Mouse (Mus musculus) thymus, postnatal 25 days (tissue): Measurements from ENCODE around the gene Cstf2.

Source experiments
- DNase-seq: peaks from one replicate; pipeline ENCODE4 v3.0.0; 2022

Gene Cstf2

GRCm38 (mm10) chrX:134058987-134059712 is at the start of gene Cstf2:
Gene Cstf2, plus strand, starts transcription at chrX:134059187.
- DNase-seq: peak; percentile 96

DNA sequence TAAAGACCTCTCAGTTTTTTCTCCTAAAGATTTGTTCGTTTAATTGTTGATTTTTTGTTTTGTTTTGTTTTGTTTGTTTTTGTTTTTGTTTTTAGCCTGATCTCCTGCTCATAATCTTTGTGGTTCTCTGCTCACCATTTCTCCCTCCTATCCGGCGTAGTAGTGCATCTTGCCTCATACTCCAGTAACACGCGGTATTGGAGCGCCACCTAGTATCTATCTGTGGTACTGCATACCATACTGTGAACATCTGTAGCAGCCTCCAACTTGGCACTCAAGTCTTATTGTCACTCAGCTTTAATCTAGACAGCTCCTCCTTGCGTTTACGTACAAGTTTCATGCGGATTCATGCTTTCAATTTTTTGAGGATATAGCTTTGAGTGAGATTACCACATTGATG is 40.0 kb upstream of the Cstf2 start:
- DNase-seq: peak; percentile 56

GRCm38 (mm10) chrX:134020664-134021063 is 38.3 kb upstream of the Cstf2 start:
- no peak for DNase-seq

- no peak for DNase-seq
Measured at GRCm38 (mm10) chrX:134048994-134049393, 10.0 kb upstream of the Cstf2 start.

DNA sequence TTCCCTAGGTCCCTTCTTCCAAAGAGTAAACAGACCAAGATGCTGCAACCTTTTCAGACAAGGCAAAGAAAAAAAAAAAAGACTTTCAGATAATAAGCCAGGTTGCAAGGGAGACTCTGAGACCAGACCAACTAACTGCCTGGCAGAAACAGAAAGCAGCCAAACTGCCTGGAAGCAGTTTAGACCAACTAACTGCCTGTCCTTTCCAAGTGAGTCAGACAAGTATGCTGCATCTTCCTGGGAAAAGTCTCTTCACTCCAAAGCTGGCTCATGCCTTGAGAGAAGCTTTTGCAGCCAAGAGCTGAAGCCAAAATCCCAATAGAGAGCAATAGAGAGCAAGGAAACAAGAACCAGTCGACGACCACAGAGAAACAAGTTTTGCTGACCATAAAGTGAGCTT is 2.1 kb upstream of the Cstf2 start:
- no peak for DNase-seq

DNA sequence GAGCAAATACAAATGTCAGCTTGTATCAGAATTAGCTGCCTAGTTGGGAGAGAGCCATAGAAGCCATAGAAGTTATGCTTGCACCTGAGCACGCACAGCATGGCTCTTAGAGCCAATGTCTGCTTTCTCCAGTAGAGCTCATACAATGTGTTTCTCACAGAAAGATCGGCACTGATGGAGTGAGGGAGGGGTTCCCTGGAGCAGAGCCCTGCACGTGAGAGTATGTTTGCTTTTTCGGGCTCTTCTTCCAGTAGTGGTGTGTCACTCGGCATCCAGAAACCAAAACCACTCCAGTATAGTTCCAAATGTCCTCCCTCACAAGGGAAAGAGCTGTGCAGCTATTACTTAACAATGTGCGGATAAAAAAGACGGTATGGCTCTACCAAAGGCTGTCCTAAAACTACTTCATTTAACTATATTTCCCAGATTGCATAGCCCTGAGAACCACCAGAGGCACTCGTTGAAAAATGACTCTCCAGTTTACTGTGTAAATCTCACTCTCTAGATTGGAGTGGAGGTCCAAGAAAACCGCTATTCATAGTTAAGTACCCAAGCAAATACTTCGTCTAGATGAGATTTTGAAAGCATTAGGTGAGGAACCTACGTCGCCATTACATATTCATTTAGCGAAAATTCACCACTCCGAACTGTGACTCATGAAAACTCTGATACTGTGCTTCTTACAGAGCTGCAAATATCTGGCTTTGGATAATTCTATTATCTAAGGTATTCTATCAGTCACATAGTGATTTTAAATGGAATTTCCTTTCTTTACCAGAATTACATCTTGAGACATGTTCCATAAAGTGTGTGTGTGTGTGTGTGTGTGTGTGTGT is 729 bp upstream of the Cstf2 start:
- no peak for DNase-seq

DNA sequence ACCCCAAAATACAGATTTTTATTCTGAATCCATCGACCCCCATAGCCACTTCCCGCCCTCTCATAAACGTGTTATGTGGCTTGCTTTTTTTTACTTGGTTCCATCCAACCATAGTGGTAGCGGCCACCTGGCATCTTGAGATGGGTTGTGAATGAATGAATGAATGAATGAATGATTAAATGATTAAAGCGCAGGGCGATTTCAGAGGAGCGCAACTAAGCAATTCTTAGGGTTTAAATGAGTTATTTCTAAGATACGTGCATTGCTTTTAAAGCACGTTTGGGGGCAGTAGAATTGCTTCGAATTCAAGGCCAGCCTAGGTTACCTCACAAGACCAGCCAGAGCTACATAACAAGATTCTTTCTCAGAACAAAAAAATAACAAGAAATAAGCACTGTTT is 777 bp downstream of the Cstf2 start:
- DNase-seq: peak; percentile 24

- no peak for DNase-seq
Measured at GRCm38 (mm10) chrX:134085453-134085852, 26.5 kb downstream of the Cstf2 start.

GRCm38 (mm10) chrX:134102641-134103040 is 43.7 kb downstream of the Cstf2 start:
- DNase-seq: no peak

DNA sequence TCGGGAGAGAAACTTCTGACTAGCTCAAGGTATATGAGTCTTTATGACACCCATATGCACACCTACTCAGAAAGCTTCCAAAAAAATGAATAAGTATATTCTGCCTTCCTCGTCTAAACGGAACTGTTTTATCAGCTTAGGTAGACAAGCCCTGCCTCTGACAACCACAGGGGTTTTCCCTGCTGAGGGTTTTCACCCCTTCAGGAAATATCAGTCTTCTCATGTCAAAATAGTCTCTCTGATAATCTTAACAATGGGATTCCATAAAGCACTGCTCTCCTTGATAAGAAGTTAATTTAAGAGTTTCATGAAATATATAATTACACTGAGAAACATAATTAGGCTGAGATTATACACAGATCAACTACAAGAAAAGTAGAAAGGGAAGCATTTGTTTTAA is 52.8 kb downstream of the Cstf2 start:
- DNase-seq: no peak

- DNase-seq: no peak
Measured at GRCm38 (mm10) chrX:134116417-134116816, 57.4 kb downstream of the Cstf2 start.

DNA sequence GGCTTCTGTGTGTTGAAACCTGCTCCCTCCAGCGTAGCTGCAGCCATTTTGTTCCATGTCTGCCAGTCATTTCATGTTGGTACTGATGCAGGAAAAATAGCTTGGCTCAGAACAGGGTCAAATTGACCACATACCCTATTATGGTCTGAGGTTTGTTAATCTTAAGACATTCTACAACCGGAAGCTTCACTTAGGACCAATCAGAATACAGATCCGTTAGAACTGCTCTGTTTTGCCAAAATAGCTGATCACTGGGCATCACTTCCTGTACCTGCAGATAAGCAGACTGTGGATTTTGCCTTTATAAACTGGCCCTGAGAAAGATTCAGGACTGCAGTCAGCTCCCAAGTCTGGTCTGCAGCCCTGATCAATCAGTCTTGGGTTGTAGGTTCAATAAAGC is 69.6 kb downstream of the Cstf2 start:
- DNase-seq: no peak

DNA sequence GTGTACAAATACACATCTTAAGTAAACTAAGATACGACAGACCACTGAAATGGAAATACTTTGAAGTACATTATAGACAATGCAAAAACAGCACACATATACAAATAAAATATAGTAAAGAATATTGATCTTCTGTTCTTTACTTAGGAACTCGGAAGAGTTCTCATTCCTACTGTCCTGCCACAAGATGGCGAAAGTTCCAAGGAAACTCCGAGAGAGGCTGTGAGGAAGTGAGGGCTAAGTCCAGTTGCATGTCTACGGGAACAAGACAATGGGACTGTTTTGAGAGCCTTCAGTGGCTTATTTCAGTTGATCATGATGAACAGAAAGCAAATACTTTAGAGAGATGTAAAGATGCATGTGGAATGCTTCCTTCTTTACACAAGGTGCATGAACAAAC is 73.3 kb downstream of the Cstf2 start:
- DNase-seq: no peak

- no peak for DNase-seq
Measured at GRCm38 (mm10) chrX:134133821-134134220, 74.8 kb downstream of the Cstf2 start.
